Mouse (Mus musculus): Measurements from ENCODE around the gene Slc8b1.

DNA sequence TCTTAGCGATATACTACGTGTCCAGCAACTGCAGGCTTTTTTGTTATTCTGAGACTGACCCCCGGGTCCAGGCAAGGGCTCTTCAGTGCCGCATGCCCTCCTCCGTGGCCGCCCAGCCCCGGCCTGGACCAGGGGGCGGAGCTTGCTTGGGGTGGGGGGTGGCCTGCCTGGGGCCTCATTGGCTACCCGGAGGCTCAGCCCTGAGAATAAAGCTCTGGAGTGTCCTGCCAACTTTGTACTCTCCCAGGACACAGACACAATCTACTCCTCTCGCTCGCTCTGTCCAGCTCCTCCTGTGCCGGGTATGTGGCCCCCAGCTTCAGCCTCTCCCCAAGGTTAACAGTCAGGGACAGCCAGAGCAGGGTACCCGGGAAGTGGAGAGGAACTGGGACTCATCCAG is 34.7 kb upstream of the Slc8b1 start, which contains the start of gene Sds:
- no peak for TF ChIP-seq CTCF (IDR thresholded peaks at IDR 0.05; ENCODE audit: low read depth)
- no peak for TF ChIP-seq EP300 (optimal IDR thresholded peaks at IDR 0.05)

Data from stomach, postnatal 0 days (tissue).